ENCODE assay signal across 15 mouse cellular contexts in genomic region chr5:107492471-107492870, GRCm38 (mm10). TPM values are rescaled to one million over a fixed set of nuclear protein-coding genes. Genes with fewer than 3 reads are reported as not detected.
"Had no signal": no experiment of that assay in that cellular context is flagged by ENCODE, and none has a peak within 500 bp of the region (broad histone marks: within the 10 kb centered on the region; RNA-seq: fewer than 3 reads in every experiment).

No protein-coding gene starts in this region.

- DNase-seq: lung, adult 2 months; lung, postnatal 14 days; lung, postnatal 36 days; retina, postnatal 1 day; right cerebral cortex, adult 18-20 months; right cerebral cortex, postnatal 25 days; right cerebral cortex, postnatal 4 days; spleen, adult 18-20 months; thymus, adult 18-20 months; thymus, postnatal 14 days; thymus, postnatal 36 days had no signal

- ATAC-seq: lung, postnatal 0 days; midbrain, embryonic 13.5 days; midbrain, embryonic 15.5 days had no signal

RNA-seq across cellular contexts. Expression of gene 1700028K03Rik, which starts 42.0 kb away (rescaled TPM):
- total RNA-seq: monocyte, adult 5-6 weeks had no signal
